Mouse (Mus musculus) olfactory bulb, adult 2 months (tissue): ENCODE measurements around the gene 4932438A13Rik.

ENCODE experiments used
- CTCF ChIP-seq: fragments of 200-500 bp; IDR thresholded peaks from 2 replicates; pipeline ENCODE4 v1.5.1; 2012; ENCODE audit warnings: low read depth, mild to moderate bottlenecking, low read length, moderate library complexity; ENCODE audit not compliant: insufficient read depth
- POLR2A ChIP-seq: fragments of 200-500 bp; IDR thresholded peaks from 2 replicates; pipeline ENCODE4 v1.6.1; 2012; ENCODE audit warnings: mild to moderate bottlenecking, low read depth, low read length, moderate library complexity; ENCODE audit not compliant: insufficient read depth

- no peak for TF ChIP-seq POLR2A
- TF ChIP-seq CTCF, result no peak
Observed at GRCm38 (mm10) chr3:36834832-36835231, 28.1 kb upstream of the 4932438A13Rik start.
